ENCODE assay signal across 8 mouse cellular contexts in genomic region chr13:48273451-48274069, GRCm38 (mm10). TPM values are rescaled to one million over a fixed set of nuclear protein-coding genes. Genes with fewer than 3 reads are reported as not detected.
DNase-seq lines count a peak whose midpoint lies in the region; ATAC-seq and TF ChIP-seq lines count a peak whose summit lies in the region.

No protein-coding gene starts in this region.

- intact Hi-C loops in heart, postnatal 10 days (cut with DNase I): loop anchor here (1.0 to 5.0 kb wide), 4 partner anchors 189 to 971 kb away; no protein-coding TSS in a partner anchor

- peak; percentile 44; the same call in 1 of the 2 replicates for TF ChIP-seq CTCF in embryonic fibroblast, embryonic 13.5 days (IDR thresholded peaks at IDR 0.05; ENCODE audit: borderline replicate concordance, insufficient read depth, low read length)

- TF ChIP-seq POLR2A in embryonic fibroblast, embryonic 13.5 days (IDR thresholded peaks at IDR 0.05; ENCODE audit: low read depth, low read length): no peak

- 5% methylated on average over 15 of the region's 15 CpGs for WGBS in liver, embryonic 15.5 days (ENCODE audit: insufficient replicate concordance)

- no peaks in the 10 kb centered on the region for H3K27me3 ChIP-seq in liver, embryonic 15.5 days

- H3K9me3 ChIP-seq in liver, embryonic 15.5 days (replicated peaks): no peaks in the 10 kb centered on the region

- no peak overlapping the region for H3K9ac ChIP-seq in liver, embryonic 15.5 days

- H3K27ac ChIP-seq in embryonic fibroblast, embryonic 13.5 days (ENCODE audit: insufficient read depth, low read length): no peak overlapping the region
- no peak overlapping the region for H3K27ac ChIP-seq in liver, embryonic 15.5 days (replicated peaks)

- no peaks in the 10 kb centered on the region for H3K36me3 ChIP-seq in liver, embryonic 15.5 days (replicated peaks)

- DNase-seq in layer of hippocampus, adult 11-12 months (ENCODE audit: low spot score): peak; percentile 41
- no peak for DNase-seq in layer of hippocampus, adult 9-10 months (ENCODE audit: low spot score)
- peak; percentile 60 to 68 for DNase-seq in heart, postnatal 10 days
- DNase-seq in kidney, postnatal 4 days: peak; percentile 69 to 77
- peak; percentile 10 for DNase-seq in ovary, adult 18-20 months (ENCODE audit: low spot score)

- no peak for ATAC-seq in liver, embryonic 15.5 days (ENCODE audit: insufficient read depth)
- no peak for ATAC-seq in megakaryocyte progenitor cell, adult 5-6 weeks (replicated peaks; ENCODE audit: poor library complexity)

- H3K4me1 ChIP-seq in embryonic fibroblast, embryonic 13.5 days (ENCODE audit: control insufficient read depth, insufficient read depth, low read length): no peaks in the 10 kb centered on the region
- H3K4me1 ChIP-seq in liver, embryonic 15.5 days (replicated peaks): no peaks in the 10 kb centered on the region

- H3K4me3 ChIP-seq in embryonic fibroblast, embryonic 13.5 days (ENCODE audit: insufficient read depth, low read length): no peak overlapping the region
- no peak overlapping the region for H3K4me3 ChIP-seq in liver, embryonic 15.5 days (replicated peaks)

- H3K4me2 ChIP-seq in liver, embryonic 15.5 days: 0 out of 2 replicates have a peak overlapping the region, but pooled peaks have one; percentile 16

RNA-seq across cellular contexts. Expression of gene Id4, which starts 12.5 kb away (rescaled TPM):
- polyA plus RNA-seq in embryonic fibroblast, embryonic 13.5 days (2011; ENCODE audit: insufficient read length, low read depth, missing spikeins): 10.3 and 21.6 TPM in 2 replicates
- total RNA-seq in heart, postnatal 10 days (2021): 1 to 10 TPM; 2.3 to 2.8 TPM
- 0.36 and 0.48 TPM in 2 replicates for polyA plus RNA-seq in liver, embryonic 15.5 days (2015; fragmentation: Nextera tagmentation; extraction: Ambion mirVana)
- total RNA-seq in megakaryocyte progenitor cell, adult 5-6 weeks (2015): not detected in 2 replicates
- total RNA-seq in megakaryocyte progenitor cell, adult 5-6 weeks (2017): not detected in 2 replicates
